Mouse (Mus musculus) right cerebral cortex, adult 2 months (tissue): ENCODE results near the gene Creg1.

Source experiments
- DNase-seq, 2 experiments: peaks; one replicate each; pipeline ENCODE4 v3.0.0; 2021 to 2022; ENCODE audit warnings: low spot score in 2 of 2

Gene Creg1

DNA sequence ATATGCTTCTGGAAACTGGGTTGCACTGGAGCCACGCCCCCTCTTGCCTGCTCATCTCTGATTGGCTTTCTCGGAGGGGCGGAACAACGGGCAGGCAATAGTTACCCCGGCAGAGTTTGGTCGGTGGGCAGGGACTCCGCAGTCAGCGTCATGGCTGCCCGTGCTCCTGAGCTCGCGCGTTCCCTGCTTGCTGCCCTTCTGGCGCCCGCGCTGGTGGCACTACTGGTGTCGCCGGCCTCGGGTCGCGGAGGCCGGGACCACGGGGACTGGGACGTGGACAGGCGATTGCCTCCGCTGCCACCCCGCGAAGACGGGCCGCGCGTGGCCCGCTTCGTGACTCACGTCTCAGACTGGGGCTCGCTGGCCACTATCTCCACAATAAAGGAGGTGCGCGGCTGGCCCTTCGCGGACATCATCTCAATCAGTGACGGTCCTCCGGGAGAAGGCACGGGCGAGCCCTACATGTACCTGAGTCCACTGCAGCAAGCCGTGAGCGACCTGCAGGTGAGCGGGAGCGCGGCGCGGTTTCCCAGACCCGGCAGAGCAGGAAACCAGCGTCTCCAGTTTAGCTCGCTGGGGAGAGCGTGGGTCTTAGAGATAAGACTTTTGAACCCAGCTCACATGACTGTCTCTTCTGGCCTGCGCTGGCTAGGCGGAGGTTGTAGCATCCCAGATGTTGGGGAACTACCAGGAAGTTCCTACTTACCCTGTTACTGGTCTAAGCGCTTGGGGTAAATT lies at the start of gene Creg1:
Gene Creg1, plus strand, starts transcription at position 112 of the 738 bp plus-strand sequence.
- DNase-seq, result peak; percentile 95 to 96

DNA sequence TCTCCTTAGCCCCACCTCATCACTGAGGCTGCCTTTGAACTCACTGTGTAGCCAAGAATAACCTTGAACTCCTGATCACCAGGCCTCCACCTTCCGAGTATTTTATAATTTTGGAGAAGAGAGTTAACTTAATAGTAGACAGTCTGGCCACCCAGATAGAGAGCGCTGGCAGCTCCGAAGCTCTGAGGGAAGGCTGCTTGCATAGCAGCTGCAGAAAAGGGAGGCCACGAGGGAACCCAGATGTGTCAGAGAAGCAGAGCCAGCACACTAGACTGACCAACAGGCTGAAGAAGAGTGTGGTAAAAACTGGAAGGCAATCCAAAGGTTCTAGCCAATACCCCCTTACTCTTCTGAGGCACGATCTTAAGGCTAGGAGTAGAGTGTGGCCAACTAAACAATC lies 49.7 kb upstream of the Creg1 start:
- DNase-seq, result no peak

DNA sequence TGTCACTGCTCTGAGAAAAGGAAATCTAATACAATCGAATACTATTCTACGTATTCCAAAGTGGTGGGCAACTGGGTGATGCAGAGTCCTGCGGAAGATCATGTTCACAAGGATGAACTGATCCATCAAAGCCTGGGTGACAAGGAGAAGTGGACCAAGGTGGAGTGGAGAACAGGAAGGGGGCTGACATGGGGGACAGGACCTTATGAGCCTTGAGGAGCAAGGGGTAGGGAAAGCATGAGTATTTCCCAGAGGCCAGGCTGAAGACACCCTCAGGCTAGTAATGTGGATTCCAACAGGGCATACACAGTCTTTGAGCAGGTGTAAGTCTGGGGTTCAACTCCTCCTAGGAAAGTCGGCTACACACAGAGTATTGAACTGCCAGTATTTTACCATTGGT lies 47.1 kb upstream of the Creg1 start:
- no peak for DNase-seq

DNA sequence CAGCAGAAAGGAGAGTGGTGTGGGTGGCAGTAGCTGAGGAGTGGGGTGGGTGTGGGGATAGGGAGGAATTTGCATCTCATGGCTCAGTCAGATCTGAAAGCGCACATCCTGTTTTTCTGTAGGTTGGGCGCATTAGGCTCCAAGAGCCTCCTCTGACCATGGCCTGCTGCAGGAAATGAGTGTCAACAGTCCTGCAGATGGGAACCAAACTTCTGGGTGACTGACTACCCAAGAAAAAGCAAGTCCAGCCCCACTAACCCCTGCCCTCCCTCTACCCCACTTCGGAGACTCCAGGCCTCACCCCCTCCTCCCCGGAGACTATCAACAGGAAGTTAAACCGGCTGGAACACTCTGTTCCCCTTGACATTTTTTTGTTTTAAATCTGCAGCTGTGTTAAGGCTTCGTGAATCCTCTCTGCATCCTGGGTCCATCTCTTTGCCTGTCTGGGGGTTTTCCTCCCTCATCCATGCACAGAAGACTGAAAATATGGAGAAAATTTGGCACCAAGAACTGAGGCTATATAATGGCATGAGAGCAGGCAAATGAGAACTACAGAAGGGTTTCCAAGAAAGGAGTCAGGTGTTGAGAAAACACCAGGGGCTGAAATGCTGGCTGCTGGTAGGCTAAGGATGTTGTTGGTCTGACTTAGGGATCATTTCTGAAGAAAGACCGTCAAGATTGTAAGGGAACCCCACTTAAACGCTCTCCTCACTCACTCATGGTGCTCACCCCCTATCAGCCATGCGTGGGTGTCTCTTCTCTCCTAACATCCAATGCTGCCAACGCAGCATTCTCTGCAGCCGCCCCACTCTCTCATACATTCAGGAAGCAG lies 45.6 kb upstream of the Creg1 start:
- peak; percentile 35 to 46 for DNase-seq

DNA sequence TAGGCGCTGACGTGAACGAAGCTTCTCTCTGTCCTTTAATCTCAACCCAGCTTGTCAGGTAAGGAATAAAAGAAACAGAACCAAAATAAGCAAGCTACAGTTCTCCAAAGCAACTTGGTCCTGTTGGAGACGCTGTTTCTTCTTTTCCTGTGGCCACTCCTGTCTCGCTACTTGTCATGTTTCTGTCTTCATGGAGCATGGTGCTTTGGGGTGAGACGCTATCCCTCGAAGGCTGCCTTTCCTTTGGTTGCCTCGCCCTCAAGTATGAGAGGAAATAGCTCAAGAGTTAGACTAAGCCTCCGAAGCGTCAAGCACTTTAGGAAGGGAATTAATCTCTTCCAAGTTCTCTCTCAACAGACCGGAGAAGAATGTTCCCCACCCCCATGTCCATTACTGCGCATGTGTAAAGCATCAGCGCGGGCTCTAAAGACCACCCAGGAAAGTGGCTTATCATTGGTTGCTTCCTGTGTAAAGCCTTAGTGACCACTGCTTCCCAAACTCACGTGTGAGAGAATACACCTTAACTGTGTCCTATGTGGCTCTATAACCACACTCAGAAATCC lies 44.9 kb upstream of the Creg1 start:
- no peak for DNase-seq

DNA sequence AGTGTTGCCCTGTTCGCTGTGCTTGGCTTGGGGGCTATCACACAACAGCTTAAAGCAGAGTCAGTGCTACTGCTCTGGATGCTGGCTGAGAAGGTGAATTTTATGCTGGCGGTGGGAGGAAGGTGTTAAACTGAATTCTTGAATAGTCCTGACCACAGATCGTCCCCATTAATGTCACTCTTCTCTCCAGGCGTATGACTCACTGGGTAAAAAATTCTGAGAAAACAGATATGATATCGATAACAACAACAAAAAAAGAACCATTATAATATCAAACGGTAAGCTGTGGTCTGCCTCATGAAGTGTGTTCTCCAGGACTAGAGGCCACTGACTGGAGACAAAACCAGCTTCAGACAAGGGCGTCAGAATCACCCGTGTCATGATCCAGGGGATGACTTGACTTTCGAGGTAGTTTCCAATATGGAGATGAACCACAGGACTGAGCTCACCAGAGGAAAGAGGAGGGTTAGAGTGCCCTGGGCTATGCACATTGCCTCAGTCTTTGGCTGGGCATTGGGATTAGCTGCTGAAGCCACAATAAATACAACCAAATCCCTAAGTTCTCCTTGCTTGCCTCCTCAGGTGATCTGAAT lies 40.9 kb upstream of the Creg1 start:
- DNase-seq, result no peak

DNA sequence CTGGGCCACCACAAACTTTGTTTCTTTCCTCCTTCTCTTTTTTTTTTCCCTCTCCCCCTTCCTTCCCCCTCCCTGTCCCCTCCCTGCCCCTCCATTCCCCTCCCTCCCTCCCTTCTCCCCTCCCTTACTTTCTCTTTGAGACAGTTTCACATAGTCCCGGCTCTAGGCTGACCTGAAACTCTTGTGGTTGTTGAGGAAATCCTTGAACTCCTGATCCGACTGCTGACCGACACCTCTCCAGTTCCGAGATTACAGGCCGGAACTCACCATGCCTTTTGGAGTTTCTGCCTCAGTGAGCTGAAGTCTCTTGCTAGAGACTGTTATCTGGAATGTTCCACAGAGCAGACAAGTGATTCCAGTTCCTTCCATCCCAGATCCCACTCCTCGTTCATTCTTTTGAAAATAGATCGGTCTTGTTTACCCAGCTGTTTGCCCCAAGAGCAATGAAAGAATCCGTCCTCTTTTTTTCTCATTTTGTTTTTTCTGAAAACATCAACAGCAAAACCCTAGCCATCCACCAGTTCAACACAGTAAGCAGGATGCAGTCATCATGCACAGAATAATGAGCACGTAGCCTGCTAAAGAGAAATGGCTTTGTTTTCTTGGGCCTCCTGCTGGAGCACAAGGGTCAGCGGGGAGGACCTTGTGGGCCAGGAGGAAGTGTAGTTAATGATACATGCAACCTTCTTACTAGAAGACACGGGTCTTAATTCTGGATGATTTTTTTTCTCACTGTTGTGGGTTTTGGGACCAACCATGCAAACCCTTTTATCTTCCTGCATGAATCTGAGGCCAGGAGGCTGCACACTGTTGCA lies 39.1 kb upstream of the Creg1 start:
- no peak for DNase-seq

DNA sequence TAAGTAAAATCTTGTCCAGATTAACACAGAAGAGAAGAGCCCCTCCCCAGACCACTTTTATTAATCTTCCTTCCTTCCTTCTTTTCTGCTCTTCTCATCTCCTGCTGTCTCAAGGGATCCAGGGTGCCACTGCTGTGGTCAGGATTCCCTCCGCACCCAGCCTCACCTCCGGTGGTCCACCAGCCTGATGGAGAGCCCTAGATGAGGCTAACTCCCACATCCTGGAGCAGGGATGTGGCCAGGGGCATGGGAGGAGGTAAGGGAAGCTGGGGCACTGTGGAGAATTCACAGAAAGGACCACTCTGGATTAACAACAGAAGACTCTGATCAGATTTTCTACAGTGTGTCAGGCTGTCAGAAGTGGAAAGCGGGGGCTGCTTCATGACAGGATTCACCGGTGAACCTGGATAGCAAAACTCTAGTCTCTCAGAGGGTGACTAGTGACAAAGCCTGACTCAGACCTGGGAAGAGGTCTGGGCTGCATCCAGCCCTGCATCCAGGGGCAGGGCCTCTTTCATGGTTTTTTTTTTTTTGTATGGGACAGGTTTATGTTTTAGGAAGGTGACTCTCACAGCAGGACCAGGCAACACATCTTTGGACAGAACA lies 38.4 kb upstream of the Creg1 start:
- no peak for DNase-seq

DNA sequence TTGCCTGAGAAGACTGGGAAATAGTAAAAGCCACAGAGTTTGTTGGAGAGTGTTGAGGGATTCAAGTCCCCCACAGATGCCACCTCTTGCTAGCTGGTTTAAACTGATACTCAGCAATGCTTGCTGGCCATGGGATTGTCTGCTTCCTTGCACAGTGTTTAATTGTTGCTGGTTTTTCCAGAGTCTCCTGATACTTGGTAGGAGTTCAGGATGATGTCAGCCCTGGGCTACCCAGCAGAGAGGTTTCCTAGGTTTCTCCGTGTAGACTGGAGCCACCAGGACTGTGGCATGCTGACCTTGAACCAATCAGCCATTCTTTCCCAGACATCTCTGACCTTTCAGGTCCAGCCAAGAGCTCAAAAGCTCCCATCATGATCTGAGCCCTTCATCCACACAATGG lies 36.6 kb upstream of the Creg1 start:
- no peak for DNase-seq

DNA sequence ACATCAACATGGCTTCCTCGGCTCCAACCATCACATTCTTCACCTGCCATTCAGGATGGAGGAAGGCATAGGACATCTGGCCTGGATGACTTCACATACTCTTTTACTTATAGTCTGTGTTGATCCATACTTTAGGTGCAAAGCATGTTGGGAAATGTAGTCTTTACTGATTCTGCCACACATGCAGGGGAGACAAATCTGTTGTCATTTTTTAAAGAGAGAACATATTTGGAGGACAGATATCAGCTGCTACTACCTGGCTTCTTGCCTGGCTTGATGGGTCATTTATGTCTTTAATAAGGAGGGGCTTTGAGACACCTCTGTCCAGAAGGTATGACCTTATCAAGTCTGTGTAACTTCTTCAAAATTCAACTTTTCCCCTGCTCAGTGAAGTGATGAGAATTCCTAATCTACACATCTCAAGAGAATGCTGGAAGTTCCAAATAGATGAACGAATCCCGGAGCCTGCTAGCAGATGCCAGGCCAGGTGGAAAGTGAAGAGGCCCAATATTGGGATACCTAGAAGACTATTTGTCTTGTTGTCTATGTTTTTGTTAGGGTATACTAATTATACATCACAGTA lies 35.4 kb upstream of the Creg1 start:
- DNase-seq, result no peak

DNA sequence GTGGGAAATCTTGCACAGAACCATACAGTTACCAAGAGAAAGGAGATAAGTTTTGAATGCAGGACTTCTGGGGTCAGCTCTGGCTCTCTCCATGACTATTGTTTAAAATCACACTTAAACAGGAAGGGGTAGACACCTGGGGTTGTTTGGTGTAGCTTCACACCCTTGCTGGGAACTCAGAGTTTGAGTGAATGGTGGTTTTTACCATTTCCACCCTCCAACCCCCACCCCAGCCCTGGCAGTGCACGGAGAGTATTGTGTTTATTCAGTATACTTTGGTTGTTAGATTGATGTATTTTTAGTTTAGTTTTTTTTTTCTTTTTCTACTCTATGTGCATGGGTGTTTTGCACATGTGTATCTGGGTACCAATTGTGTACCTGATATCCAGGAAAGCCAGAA lies 33.4 kb upstream of the Creg1 start:
- DNase-seq, result no peak

DNA sequence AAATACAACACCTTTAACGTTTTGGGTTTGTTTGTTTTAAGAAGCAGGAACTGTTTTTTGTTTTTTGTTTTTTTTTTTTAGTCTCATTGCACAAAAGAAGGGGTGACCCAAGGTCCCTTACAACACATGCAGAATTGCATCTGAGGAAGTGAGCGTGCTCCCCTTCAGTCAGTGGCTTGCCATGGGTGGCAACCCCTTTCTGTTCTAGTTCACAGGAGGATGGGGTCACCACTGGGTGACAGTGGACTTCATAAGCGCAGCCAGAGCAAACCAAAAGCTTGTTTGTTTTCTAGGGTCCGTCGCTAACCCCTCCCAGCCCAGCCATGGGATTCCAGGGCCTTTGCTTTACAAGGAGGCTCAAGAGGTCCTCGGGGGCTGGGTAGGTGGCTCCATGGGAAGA lies 32.0 kb upstream of the Creg1 start:
- no peak for DNase-seq

DNA sequence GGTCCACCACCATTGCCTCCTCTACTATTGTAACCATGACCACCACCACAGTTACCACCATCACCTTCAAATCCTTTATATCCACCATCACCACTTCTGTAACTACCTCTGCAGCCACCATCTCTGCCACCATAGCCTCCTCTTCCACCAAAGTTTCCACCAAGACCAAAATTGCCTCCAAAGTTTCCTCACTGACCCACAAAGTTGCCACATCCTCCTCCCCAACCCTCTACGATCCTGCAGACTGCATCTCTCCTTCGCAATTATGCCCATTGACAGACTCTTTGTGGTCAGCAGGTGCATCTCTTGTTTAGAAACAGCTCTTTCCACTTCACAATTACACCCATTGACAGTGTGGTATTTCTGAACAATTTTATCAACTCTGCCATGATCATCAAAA lies 28.7 kb upstream of the Creg1 start:
- no peak for DNase-seq

DNA sequence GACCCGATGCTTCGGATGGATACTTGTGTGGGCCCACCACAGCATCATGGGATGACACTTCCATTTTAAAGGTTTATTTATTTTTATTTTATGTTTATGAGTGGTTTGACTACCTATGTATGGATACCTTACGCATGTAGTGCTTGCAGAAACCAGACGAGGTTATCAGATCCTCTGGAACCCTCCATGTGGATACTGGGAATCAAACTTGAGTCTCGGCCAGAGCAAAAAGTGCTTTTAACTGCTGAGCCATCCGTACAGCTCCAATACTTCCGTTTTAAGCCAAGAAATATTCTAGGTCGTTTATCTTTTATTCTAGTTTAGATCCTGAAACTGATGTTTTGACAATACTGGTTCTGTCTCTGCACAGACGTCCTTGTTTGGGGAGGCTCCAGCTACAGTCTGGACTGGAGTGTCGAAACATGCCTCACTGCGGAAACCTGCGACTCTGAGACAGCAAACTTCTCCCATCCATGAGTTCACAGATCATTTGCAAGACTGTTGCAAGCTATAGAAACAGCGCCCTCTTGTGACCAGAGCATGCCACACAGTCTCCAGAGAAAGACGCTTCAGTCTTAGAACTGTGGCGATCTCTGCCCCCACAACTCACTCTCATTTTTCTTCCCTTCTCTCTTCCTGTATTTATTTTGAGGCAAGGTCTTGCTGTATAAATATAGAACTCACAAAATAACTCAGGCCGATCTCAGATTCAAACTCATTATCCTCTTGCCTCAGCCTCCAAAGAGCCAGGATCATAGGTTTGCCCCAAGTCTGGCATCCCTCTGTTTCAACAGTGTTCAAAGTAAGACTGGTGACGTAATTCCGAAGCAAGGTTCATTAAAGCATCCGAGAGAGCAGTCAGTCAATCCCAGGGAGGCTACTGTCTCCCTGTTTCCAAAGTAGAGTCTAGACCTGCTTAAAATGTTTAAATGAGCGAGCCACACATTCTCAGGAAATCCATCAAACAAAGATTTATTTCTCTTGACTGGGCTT lies 27.4 kb upstream of the Creg1 start:
- peak; percentile 91 to 95 for DNase-seq

DNA sequence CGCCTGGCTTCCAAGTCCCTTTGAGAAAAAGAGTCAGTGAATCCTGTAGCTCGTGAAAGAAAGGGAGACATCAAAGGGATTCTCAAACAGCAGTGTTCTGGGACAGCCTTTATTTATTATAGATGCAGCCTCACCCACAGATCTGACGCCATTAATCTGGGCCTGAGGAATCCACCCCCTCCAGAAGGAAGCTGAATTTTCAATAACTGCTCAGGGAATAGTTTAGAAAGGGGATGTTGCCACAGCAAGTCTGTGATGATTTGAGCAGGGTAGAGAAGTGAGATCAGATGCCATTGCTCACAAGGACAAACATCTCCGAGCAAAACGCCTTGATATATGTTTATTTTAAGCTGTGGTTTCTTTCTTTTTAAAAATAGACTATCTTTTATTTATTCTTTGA lies 26.1 kb upstream of the Creg1 start:
- DNase-seq, result no peak

DNA sequence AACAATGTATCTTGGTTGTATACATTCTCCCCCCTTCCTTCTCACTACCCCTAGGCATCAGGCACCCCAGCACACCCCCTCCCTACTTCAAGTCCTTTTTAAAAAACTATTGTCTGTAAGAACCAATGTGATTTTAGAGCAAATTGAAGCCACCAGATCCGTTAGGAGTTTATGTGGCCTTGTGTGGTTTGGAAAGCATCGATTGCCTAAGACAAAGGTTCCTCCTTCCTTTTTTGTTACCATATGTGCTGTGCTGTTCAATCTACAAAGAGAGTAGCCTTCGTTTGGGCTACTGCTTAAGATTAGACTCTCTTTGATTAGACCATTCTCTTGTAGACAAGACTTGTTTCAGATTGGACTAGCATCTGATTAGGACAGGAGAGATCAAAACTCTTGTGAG lies 25.7 kb upstream of the Creg1 start:
- no peak for DNase-seq

DNA sequence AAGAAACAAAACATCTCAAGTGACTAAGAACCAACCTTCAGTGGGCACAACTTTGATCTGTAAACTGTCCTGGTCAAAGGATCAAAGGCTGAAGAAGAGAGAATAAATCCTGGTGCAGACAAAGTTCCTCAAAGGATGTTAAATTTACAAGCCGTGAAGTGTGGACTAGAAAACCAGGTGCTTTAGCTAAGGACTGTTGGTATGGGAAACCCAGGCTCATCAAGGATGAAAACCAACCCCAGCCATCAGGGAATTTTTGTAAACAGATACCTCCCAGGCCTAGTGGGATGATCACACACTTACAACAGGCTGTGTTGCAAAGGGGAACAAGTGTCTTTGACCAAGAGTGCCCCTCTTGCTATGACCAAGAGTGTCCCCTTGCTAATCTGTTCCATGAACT lies 24.6 kb upstream of the Creg1 start:
- DNase-seq, result no peak

DNA sequence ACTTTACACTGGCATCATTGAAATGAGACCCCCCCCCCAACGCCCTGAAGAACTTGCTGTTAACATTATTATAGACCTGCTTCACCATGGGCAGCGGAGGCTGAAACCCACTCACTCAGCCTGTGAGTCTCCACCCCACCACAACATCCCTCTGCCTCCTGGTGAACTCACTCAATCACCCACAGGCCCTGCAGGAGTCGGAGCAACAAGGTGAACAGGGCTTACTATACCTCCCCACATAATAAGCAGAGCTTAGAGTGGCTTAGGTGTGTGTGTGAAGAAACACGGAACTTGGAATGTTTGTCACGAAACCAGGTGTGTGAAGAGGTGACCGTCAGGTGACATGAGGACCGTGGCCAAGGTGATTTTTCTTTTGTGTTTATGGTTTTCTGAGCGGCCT lies 21.6 kb upstream of the Creg1 start:
- DNase-seq, result no peak

DNA sequence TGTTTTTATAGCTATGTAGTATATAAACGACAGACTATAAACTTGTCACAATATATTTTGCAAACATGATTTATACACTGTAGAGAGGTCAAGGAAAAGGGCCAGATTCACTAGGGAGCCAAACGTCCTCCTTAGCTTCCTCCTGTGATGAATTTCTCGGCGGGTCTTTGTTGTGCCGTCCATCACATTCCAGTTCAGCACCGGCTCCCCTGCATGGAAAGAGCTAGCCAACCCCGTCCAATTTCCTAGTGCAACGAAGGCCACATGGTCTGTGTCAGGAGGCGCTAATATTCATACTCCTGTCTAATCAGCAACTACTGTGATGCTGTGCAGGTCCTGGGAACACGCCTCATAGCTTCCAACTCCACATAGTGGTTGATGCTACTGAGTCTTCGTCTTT lies 15.5 kb upstream of the Creg1 start:
- DNase-seq, result no peak

DNA sequence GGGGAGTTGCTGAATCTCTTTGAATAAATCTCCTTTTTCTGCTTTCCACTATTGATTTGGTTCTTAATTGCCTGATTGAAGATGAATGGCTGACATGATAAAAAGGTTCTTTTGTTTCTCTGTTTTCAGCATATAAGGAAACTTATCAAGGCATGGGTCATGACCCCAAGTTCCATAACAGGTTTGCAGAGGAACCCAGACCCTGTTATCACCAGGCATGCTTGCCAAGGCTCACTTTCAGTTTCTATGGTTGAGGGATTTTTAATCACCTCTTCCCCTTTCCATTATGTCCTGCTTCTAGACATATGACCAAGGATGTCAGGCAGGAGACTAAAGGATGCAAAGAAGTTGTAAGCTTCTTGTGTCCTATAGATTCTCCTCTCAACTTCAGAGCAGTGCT lies 12.4 kb upstream of the Creg1 start:
- no peak for DNase-seq
